In the genomic region with DNA sequence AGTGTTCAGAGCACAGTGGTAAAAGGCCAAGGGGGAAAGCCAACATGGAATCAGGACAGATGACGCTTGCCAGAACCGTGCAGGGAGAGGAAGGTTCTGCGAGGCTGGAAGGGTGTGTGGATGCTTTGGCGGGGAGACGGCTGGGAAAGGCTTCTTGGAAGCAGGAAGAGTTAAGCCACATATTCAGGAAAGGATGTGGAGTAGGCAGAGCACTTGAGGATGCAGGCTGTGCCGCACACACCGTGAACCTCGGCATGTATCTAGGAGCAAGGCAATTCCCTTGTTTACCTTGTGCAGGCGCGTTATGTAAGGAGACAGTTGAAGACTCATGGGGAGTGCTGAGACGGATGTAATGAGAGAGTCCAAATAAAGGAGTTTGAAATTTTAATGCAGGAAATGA, we compare ENCODE assay signal across 14 mouse cellular contexts. TPM values are rescaled to one million over a fixed set of nuclear protein-coding genes. Genes with fewer than 3 reads are reported as not detected.
DNase-seq lines count a peak whose midpoint lies in the region; ATAC-seq lines count a peak whose summit lies in the region.
"Had no signal": no experiment of that assay in that cellular context is flagged by ENCODE, and none has a peak within 500 bp of the region (broad histone marks: within the 10 kb centered on the region; RNA-seq: fewer than 3 reads in every experiment).

No protein-coding gene starts in this region.

- H3K27ac ChIP-seq in heart, embryonic 15.5 days: peak overlapping the region; percentile 21; the same call in 1 of the 2 replicates
- H3K27ac ChIP-seq: hindbrain, embryonic 15.5 days; liver, embryonic 14.5 days; stomach, postnatal 0 days had no signal

- peak overlapping the region; percentile 25 for H3K4me2 ChIP-seq in heart, embryonic 15.5 days
- H3K4me2 ChIP-seq: hindbrain, embryonic 15.5 days had no signal

- no peaks in the 10 kb centered on the region for H3K27me3 ChIP-seq in heart, embryonic 15.5 days
- H3K27me3 ChIP-seq: hindbrain, embryonic 15.5 days; Patski had no signal

- ATAC-seq in heart, embryonic 15.5 days (replicated peaks; ENCODE audit: insufficient number of reproducible peaks, insufficient read depth, low FRiP score, low read depth): no peak
- ATAC-seq: Patski had no signal

- H3K4me1 ChIP-seq in heart, embryonic 15.5 days (replicated peaks): peaks cover 21% of the 10 kb centered on the region

- H3K4me3 ChIP-seq in heart, embryonic 15.5 days: no peak overlapping the region
- H3K4me3 ChIP-seq: erythroblast, embryonic 14.5 days; hindbrain, embryonic 15.5 days had no signal

- peak overlapping the region; percentile 16; the same call in 1 of the 2 replicates for H3K9ac ChIP-seq in heart, embryonic 15.5 days
- H3K9ac ChIP-seq: hindbrain, embryonic 15.5 days; liver, embryonic 14.5 days had no signal

- peak; percentile 70 for DNase-seq in cerebellum, adult 11-12 months
- DNase-seq in cerebellum, adult 11 months: no peak
- peak; percentile 30 to 51 for DNase-seq in layer of hippocampus, adult 18-20 months (ENCODE audit: low spot score in 2 of 2)
- DNase-seq in layer of hippocampus, adult 11-12 months (ENCODE audit: low spot score): no peak
- DNase-seq in cerebellum, adult 8-10 months: peak; percentile 61
- no peak for DNase-seq in urinary bladder, postnatal 10 days (ENCODE audit: low spot score)
- no peak for DNase-seq in kidney, postnatal 25 days
- DNase-seq: kidney, postnatal 4 days had no signal

- 33% methylated on average over 11 of the region's 11 CpGs for WGBS in heart, embryonic 15.5 days

- H3K36me3 ChIP-seq in heart, embryonic 15.5 days: no peaks in the 10 kb centered on the region

- H3K9me3 ChIP-seq in heart, embryonic 15.5 days (replicated peaks): no peaks in the 10 kb centered on the region
- H3K9me3 ChIP-seq: hindbrain, embryonic 15.5 days had no signal

RNA-seq across cellular contexts. Expression of gene Aar2, which starts 57.2 kb away (rescaled TPM):
- 10 to 100 TPM; 34.4 to 34.7 TPM for total RNA-seq in layer of hippocampus, adult 18-20 months (2021)
- polyA plus RNA-seq in heart, embryonic 15.5 days (2015; fragmentation: Nextera tagmentation; extraction: Ambion mirVana): 20.0 and 24.2 TPM in 2 replicates

Comparison
In these comparisons a context has a peak if more than half of its experiments do, and no peak if none do; other contexts are left out.
1. DNase-seq: peak in cerebellum, adult 11-12 months (single experiment), layer of hippocampus, adult 18-20 months (2 of 2) and cerebellum, adult 8-10 months (single experiment); none in cerebellum, adult 11 months (single experiment), layer of hippocampus, adult 11-12 months (single experiment), urinary bladder, postnatal 10 days (single experiment) and kidney, postnatal 25 days (0 of 2).